Mouse (Mus musculus) forebrain, embryonic 11.5 days (tissue): ENCODE measurements around the gene Ccdc92. TPM values are rescaled to one million over a fixed set of nuclear protein-coding genes. Genes with fewer than 3 reads are reported as not detected.
A peak's percentile ranks its signal among the peaks of the same experiment; 100 is the strongest.

ENCODE experiments used
- ATAC-seq: fragments of 200-750 bp; cut with Nextera tagmentation; replicated peaks from 2 replicates; pipeline ENCODE4 v1.8.0; 2017; ENCODE audit warnings: moderate TSS enrichment; ENCODE audit not compliant: low FRiP score
- DNase-seq: peaks from one replicate; pipeline ENCODE4 v3.0.0-alpha.2; 2017; ENCODE audit warnings: low spot score
- H3K27ac ChIP-seq: fragments of 300-500 bp; sonication (generic); 2 replicates; pipeline ENCODE4 v1.5.1; 2014; ENCODE audit warnings: low read depth, low read length
- H3K27me3 ChIP-seq: fragments of 300-500 bp; sonication (generic); 2 replicates; pipeline ENCODE4 v1.6.1; 2014; ENCODE audit warnings: mild to moderate bottlenecking, low read length, mixed read lengths; ENCODE audit not compliant: control insufficient read depth, insufficient read depth
- H3K36me3 ChIP-seq: fragments of 300-500 bp; sonication (generic); 2 replicates; pipeline ENCODE4 v1.6.1; 2014; ENCODE audit warnings: mild to moderate bottlenecking, low read length, moderate library complexity, mixed read lengths; ENCODE audit not compliant: control insufficient read depth, insufficient read depth
- H3K4me1 ChIP-seq: fragments of 300-500 bp; sonication (generic); replicated peaks from 2 replicates; pipeline ENCODE4 v1.6.1; 2014; ENCODE audit warnings: low read length, mixed read lengths; ENCODE audit not compliant: control insufficient read depth, insufficient read depth
- H3K4me2 ChIP-seq: fragments of 300-500 bp; sonication (generic); 2 replicates; pipeline ENCODE4 v1.6.1; 2014; ENCODE audit warnings: low read depth, mild to moderate bottlenecking, low read length, moderate library complexity, mixed read lengths; ENCODE audit not compliant: severe bottlenecking
- H3K4me3 ChIP-seq: fragments of 300-500 bp; sonication (generic); 2 replicates; pipeline ENCODE4 v1.5.1; 2014; ENCODE audit warnings: low read depth, low read length
- H3K9ac ChIP-seq: fragments of 300-500 bp; sonication (generic); 2 replicates; pipeline ENCODE4 v1.6.1; 2014; ENCODE audit warnings: low read length
- H3K9me3 ChIP-seq: fragments of 300-500 bp; sonication (generic); 2 replicates; pipeline ENCODE4 v1.6.1; 2016; ENCODE audit warnings: low read length, mixed read lengths; ENCODE audit not compliant: control insufficient read depth
- WGBS: fragments of 180-500 bp; shearing (Covaris S2); extraction: QIAGEN DNeasy Blood & Tissue Kit; methylation state at CpG from one replicate; pipeline ENCODE4 v1.1.7; 2014; 5-methylcytosine and 5-hydroxymethylcytosine counted together
- polyA plus RNA-seq: library from polyadenylated mRNA; unstranded; fragments of >200 nt; fragmentation: Nextera tagmentation; extraction: Ambion mirVana; gene quantifications from 2 replicates; pipeline ENCODE4 v1.2.1, GENCODE M21; 2014

The Ccdc92 gene
- polyA plus RNA-seq, result 17.3 and 18.6 TPM in 2 replicates

GRCm38 (mm10) chr5:124862013-124862866 lies at the start of gene Ccdc92, which contains the start of gene Zfp664:
Gene Ccdc92, minus strand, starts transcription at chr5:124862424.
Gene Zfp664, plus strand, starts transcription at chr5:124862691.
- peak; percentile 100 for DNase-seq
- no peaks in the 10 kb centered on the region for H3K36me3 ChIP-seq
- H3K4me1 ChIP-seq, result peaks cover 7% of the 10 kb centered on the region; the same call in 1 of the 2 replicates
- H3K4me3 ChIP-seq, result peak within 1 kb of the TSS; percentile 99
- H3K9me3 ChIP-seq, result no peaks in the 10 kb centered on the region
- peak within 1 kb of the TSS; percentile 97 for H3K9ac ChIP-seq
- H3K27me3 ChIP-seq, result peaks cover 4% of the 10 kb centered on the region
- H3K4me2 ChIP-seq, result peak within 1 kb of the TSS; percentile 94
- peak within 1 kb of the TSS; percentile 87 for H3K27ac ChIP-seq
- under 1% methylated on average over 76 of the region's 103 CpGs for WGBS
- peak; percentile 90 for ATAC-seq

GRCm38 (mm10) chr5:124908860-124909259 lies 46.6 kb upstream of the Ccdc92 start:
- H3K4me1 ChIP-seq, result peaks cover 11% of the 10 kb centered on the region; the same call in 1 of the 2 replicates
- H3K4me2 ChIP-seq, result no peak overlapping the region
- H3K9me3 ChIP-seq, result no peaks in the 10 kb centered on the region
- H3K36me3 ChIP-seq, result no peaks in the 10 kb centered on the region
- H3K9ac ChIP-seq, result no peak overlapping the region; the same call in 1 of the 2 replicates
- H3K27ac ChIP-seq, result no peak overlapping the region
- H3K27me3 ChIP-seq, result no peaks in the 10 kb centered on the region
- WGBS, result 19% methylated on average over 5 of the region's 5 CpGs
- DNase-seq (peak; percentile 90), ATAC-seq (peak; percentile 65)
- no peak overlapping the region for H3K4me3 ChIP-seq

- Histone ChIP-seq H3K27me3 (no peaks in the 10 kb centered on the region), H3K36me3 (no peaks in the 10 kb centered on the region), H3K4me2 (no peak overlapping the region), H3K4me3 (no peak overlapping the region), H3K27ac (no peak overlapping the region), H3K9ac (no peak overlapping the region), H3K9me3 (no peaks in the 10 kb centered on the region), H3K4me1 (no peaks in the 10 kb centered on the region)
- ATAC-seq (no peak), DNase-seq (no peak)
- 88% methylated on average over 13 of the region's 13 CpGs for WGBS
These were observed 44.7 kb upstream of the Ccdc92 start for GRCm38 (mm10) chr5:124906890-124907289.

- Histone ChIP-seq H3K9me3 (no peaks in the 10 kb centered on the region), H3K4me2 (no peak overlapping the region), H3K4me1 (no peaks in the 10 kb centered on the region), H3K27ac (no peak overlapping the region), H3K27me3 (no peaks in the 10 kb centered on the region), H3K36me3 (no peaks in the 10 kb centered on the region), H3K4me3 (no peak overlapping the region), H3K9ac (no peak overlapping the region)
- ATAC-seq (no peak), DNase-seq (no peak)
- WGBS, result 77% methylated on average over 4 of the region's 4 CpGs
These were observed 41.6 kb upstream of the Ccdc92 start for GRCm38 (mm10) chr5:124903852-124904251.

- no peak overlapping the region for H3K4me2 ChIP-seq
- ATAC-seq (no peak), DNase-seq (no peak)
- no peaks in the 10 kb centered on the region for H3K27me3 ChIP-seq
- WGBS, result 86% methylated on average over 10 of the region's 10 CpGs
- H3K9ac ChIP-seq, result no peak overlapping the region
- no peaks in the 10 kb centered on the region for H3K4me1 ChIP-seq
- H3K9me3 ChIP-seq, result no peaks in the 10 kb centered on the region
- no peaks in the 10 kb centered on the region for H3K36me3 ChIP-seq
- H3K4me3 ChIP-seq, result no peak overlapping the region
- H3K27ac ChIP-seq, result no peak overlapping the region
These were observed 40.0 kb upstream of the Ccdc92 start for GRCm38 (mm10) chr5:124902195-124902594.

- Histone ChIP-seq H3K36me3 (no peaks in the 10 kb centered on the region), H3K27ac (no peak overlapping the region), H3K4me1 (no peaks in the 10 kb centered on the region), H3K4me3 (no peak overlapping the region), H3K27me3 (no peaks in the 10 kb centered on the region), H3K9me3 (no peaks in the 10 kb centered on the region), H3K9ac (no peak overlapping the region), H3K4me2 (no peak overlapping the region)
- no peak for ATAC-seq
- DNase-seq, result no peak
- 92% methylated on average over 6 of the region's 6 CpGs for WGBS
These were observed 39.5 kb upstream of the Ccdc92 start for GRCm38 (mm10) chr5:124901675-124902074.

- no peaks in the 10 kb centered on the region for H3K27me3 ChIP-seq
- no peaks in the 10 kb centered on the region for H3K4me1 ChIP-seq
- no peak overlapping the region for H3K4me3 ChIP-seq
- no peak overlapping the region for H3K4me2 ChIP-seq
- DNase-seq (no peak), ATAC-seq (no peak)
- H3K36me3 ChIP-seq, result no peaks in the 10 kb centered on the region
- H3K27ac ChIP-seq, result no peak overlapping the region
- WGBS, result 80% methylated on average over 19 of the region's 19 CpGs
- H3K9me3 ChIP-seq, result no peaks in the 10 kb centered on the region
- no peak overlapping the region for H3K9ac ChIP-seq
These were observed 38.7 kb upstream of the Ccdc92 start for GRCm38 (mm10) chr5:124900738-124901490.

GRCm38 (mm10) chr5:124899945-124900631 lies 37.9 kb upstream of the Ccdc92 start:
- Histone ChIP-seq H3K9me3 (no peaks in the 10 kb centered on the region), H3K4me3 (no peak overlapping the region), H3K9ac (no peak overlapping the region), H3K36me3 (no peaks in the 10 kb centered on the region), H3K4me2 (peak overlapping the region; percentile 24; the same call in 1 of the 2 replicates), H3K27ac (no peak overlapping the region), H3K4me1 (no peaks in the 10 kb centered on the region), H3K27me3 (no peaks in the 10 kb centered on the region)
- ATAC-seq (no peak), DNase-seq (peak; percentile 92)
- 38% methylated on average over 20 of the region's 20 CpGs for WGBS
